Mouse (Mus musculus) liver, adult 2 months (tissue): ENCODE measurements around the gene Papln.

ENCODE experiments used
- CTCF ChIP-seq: fragments of 200-500 bp; IDR thresholded peaks from 2 replicates; pipeline ENCODE4 v1.5.1; 2011; ENCODE audit warnings: low read depth, low read length, control low read depth
- POLR2A ChIP-seq: fragments of 200-500 bp; IDR thresholded peaks from 2 replicates; pipeline ENCODE4 v1.6.1; 2011; ENCODE audit warnings: low read length, control low read depth; ENCODE audit not compliant: insufficient read depth; ENCODE audit errors: extremely low read depth

DNA sequence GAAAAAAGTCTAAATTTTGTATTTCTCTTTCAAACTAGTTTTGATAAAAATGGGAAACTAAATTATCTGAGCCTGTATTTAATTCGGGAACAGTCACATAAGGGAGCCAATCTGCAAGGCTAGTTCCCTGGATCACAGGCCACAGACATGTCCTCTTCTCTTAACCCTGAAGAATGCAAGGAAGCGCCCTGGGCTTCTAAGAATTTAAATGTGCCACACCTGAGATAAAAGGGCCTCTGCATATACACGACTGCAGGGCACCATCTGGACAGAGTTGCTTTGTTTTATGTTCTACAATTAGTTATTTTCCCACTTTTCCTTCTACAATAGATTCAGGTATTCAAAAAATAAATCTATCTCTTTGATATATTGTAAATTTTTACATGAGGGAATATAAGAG lies 67.0 kb downstream of the Papln start:
- TF ChIP-seq CTCF (no peak), POLR2A (no peak)
